Mouse (Mus musculus): Measurements from ENCODE around the gene Heatr3. TPM values are rescaled to one million over a fixed set of nuclear protein-coding genes. Genes with fewer than 3 reads are reported as not detected.
"Not testable (repeated sequence)": the region's sequence is repeated elsewhere in the genome, so short reads cannot be mapped to it uniquely, and the experiment has no call there.

Gene Heatr3
- polyA plus RNA-seq, 1 experiment from 2014 or later = 13.5 TPM

DNA sequence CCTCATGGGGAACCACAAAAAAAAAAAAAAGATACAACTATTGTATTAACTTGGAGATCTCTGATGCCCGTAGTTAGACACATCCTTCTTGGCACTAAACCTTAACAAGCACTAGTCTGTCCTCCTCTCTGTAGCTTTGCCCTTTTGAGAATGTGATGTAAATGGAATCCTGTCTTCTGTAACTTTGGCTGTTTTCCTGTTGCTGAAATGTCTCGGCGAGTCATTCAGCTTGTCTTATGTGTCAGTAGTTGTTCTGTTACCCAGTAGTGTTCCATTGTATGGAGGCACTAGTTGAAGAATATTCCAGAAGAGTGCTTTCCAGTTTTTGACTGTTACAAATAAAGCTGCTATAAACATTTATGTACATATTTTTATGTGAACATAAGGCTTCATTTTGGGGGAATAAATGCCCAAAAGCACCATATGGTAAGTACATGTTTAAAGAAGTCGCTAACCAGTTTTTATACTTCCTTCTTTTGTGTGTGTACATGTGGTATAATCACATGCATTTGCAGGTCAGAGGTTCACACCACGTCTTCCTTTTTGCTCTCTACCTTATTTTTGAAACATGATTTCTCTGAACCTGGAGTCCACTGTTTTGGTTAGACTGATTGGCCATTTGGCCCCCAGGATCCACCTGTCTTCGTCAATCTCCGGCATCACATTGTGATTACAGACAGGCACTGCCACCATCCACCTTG is 69.6 kb downstream of the Heatr3 start:
- WGBS = 75% methylated on average over 7 of the region's 7 CpGs
- Histone ChIP-seq H3K9ac (replicated peaks; ENCODE audit: low read depth) (no peak overlapping the region), H3K4me1 (ENCODE audit: insufficient read depth, low read depth, low read length) (no peaks in the 10 kb centered on the region; the same call in 1 of the 2 replicates), H3K9me3 (ENCODE audit: low read length) (no peaks in the 10 kb centered on the region), H3K27ac (ENCODE audit: low read length) (no peak overlapping the region), H3K4me3 (ENCODE audit: low read depth, low read length) (no peak overlapping the region), H3K27me3 (replicated peaks; ENCODE audit: insufficient read depth, low read length) (no peaks in the 10 kb centered on the region), H3K4me2 (replicated peaks; ENCODE audit: low read depth, low read length) (no peak overlapping the region), H3K36me3 (ENCODE audit: insufficient read depth, low read length) (no peaks in the 10 kb centered on the region)
- no peak for DNase-seq (ENCODE audit: low spot score)
- TF ChIP-seq CTCF (IDR thresholded peaks at IDR 0.05) (no peak), EP300 (IDR thresholded peaks at IDR 0.05) (no peak)
- no peak for ATAC-seq

DNA sequence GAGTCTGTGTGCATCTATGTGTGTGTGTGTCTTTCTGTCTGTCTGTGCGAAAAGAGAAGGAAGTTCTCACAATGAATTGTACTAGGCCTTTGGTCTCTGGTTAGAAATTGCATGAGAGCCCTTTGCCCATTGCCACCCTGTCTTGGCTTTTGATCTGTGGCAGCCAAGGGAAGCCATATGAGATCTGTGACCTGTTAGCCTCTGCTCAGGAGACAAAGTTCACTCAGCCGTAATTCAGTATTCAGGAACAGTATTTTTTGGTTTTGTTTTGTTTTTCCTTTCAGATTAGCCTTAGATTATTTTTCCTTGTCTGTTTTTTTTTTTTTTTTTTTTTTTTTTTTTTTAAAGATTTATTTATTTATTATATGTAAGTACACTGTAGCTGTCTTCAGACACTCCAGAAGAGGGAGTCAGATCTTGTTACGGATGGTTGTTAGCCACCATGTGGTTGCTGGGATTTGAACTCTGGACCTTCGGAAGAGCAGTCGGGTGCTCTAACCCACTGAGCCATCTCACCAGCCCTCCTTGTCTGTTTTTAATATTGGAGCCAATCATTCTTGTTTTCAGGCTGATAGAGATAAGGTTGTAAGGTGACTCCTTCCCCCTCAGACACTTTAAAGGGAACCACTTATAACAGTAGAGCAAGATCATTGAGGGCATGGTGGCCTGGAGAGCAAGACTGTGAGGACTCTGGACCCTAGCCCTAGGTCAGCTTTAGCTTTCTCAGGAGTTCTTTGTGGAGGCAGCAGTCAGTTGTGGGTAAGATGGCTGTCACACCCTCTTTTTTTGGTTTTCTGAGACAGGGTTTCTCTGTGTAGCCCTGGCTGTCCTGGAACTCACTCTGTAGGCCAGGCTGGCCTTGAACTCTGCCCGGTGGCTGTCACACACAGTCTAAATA is 72.5 kb downstream of the Heatr3 start:
- H3K36me3 ChIP-seq (ENCODE audit: insufficient read depth, low read length); H3K27ac ChIP-seq (ENCODE audit: low read length); H3K4me2 ChIP-seq (replicated peaks; ENCODE audit: low read depth, low read length); DNase-seq (ENCODE audit: low spot score); H3K4me1 ChIP-seq (ENCODE audit: insufficient read depth, low read depth, low read length); H3K4me3 ChIP-seq (ENCODE audit: low read depth, low read length); H3K9ac ChIP-seq (replicated peaks; ENCODE audit: low read depth); H3K9me3 ChIP-seq (ENCODE audit: low read length); ATAC-seq; H3K27me3 ChIP-seq (replicated peaks; ENCODE audit: insufficient read depth, low read length): not testable (repeated sequence)
- 81% methylated on average over 5 of the region's 6 CpGs for WGBS

DNA sequence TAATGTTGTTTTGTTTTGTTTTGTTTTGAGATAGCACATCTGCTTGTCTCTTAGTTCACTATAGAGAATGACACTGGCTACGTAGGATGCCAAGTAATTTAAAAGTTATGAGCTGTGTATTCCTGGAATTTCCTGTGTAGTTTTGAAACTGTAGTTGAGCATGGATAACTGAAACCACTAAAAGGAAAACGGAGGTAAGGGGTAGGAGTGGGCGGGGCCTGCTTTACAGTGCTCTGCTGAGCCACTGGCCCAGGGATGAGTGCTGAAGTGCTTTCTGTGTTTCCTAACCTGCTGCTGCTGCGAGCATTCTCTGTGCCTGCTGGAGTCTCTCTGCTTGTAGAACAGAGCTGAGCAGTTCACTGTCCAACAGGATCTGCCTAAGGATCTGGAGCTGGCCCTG is 83.7 kb downstream of the Heatr3 start:
- peak; percentile 43 for ATAC-seq
- 20% methylated on average over 4 of the region's 4 CpGs for WGBS
- no peak for TF ChIP-seq CTCF (IDR thresholded peaks at IDR 0.05)
- TF ChIP-seq EP300 (IDR thresholded peaks at IDR 0.05) = no peak
- H3K27ac ChIP-seq (ENCODE audit: low read length) = no peak overlapping the region
- no peaks in the 10 kb centered on the region for H3K9me3 ChIP-seq (ENCODE audit: low read length)
- H3K4me3 ChIP-seq (ENCODE audit: low read depth, low read length) = no peak overlapping the region
- peaks cover 6% of the 10 kb centered on the region; the same call in 1 of the 2 replicates for H3K4me1 ChIP-seq (ENCODE audit: insufficient read depth, low read depth, low read length)
- no peaks in the 10 kb centered on the region for H3K27me3 ChIP-seq (replicated peaks; ENCODE audit: insufficient read depth, low read length)
- DNase-seq (ENCODE audit: low spot score) = peak; percentile 55
- H3K36me3 ChIP-seq (ENCODE audit: insufficient read depth, low read length) = no peaks in the 10 kb centered on the region
- no peak overlapping the region for H3K9ac ChIP-seq (replicated peaks; ENCODE audit: low read depth)
- no peak overlapping the region for H3K4me2 ChIP-seq (replicated peaks; ENCODE audit: low read depth, low read length)

Small RNAs within 50 kb of the gene (microRNA-seq; reads per million reads assigned to microRNA genes)
- 1.2 reads per million for gene Mir7071

Other genes starting within 250 kb of the Heatr3 start
- 2.1 and 3.5 TPM in 2 replicates for gene Zfp423, start 178.3 kb upstream of the Heatr3 start, polyA plus RNA-seq (2015; fragmentation: Nextera tagmentation; extraction: Ambion mirVana)
- gene Cnep1r1, start 19.1 kb upstream of the Heatr3 start, polyA plus RNA-seq (2015; fragmentation: Nextera tagmentation; extraction: Ambion mirVana) = 45.8 and 46.4 TPM in 2 replicates
- gene Tent4b, start 61.4 kb downstream of the Heatr3 start, polyA plus RNA-seq (2015; fragmentation: Nextera tagmentation; extraction: Ambion mirVana) = 6.5 and 6.7 TPM in 2 replicates
- gene Adcy7, start 134.5 kb downstream of the Heatr3 start, polyA plus RNA-seq (2015; fragmentation: Nextera tagmentation; extraction: Ambion mirVana) = 16.5 and 17.6 TPM in 2 replicates
- gene Brd7, start 224.3 kb downstream of the Heatr3 start, polyA plus RNA-seq (2015; fragmentation: Nextera tagmentation; extraction: Ambion mirVana) = 116 and 129 TPM in 2 replicates

Data from lung, postnatal 0 days (tissue).